Mouse (Mus musculus) limb, embryonic 15.5 days (tissue): ENCODE measurements around the gene Olfr55. TPM values are rescaled to one million over a fixed set of nuclear protein-coding genes. Genes with fewer than 3 reads are reported as not detected.
"Not testable (repeated sequence)": the region's sequence is repeated elsewhere in the genome, so short reads cannot be mapped to it uniquely, and the experiment has no call there.

Experiments
- ATAC-seq: fragments of 200-750 bp; cut with Nextera tagmentation; 2 replicates; pipeline ENCODE4 v1.8.0; 2017; ENCODE audit warnings: low read depth, moderate TSS enrichment; ENCODE audit not compliant: insufficient number of reproducible peaks, low FRiP score, low TSS enrichment
- H3K27ac ChIP-seq: fragments of 300-500 bp; sonication (generic); 2 replicates; pipeline ENCODE4 v1.5.1; 2015; ENCODE audit warnings: moderate library complexity, mild to moderate bottlenecking, inconsistent platforms
- H3K27me3 ChIP-seq: fragments of 300-500 bp; sonication (generic); 2 replicates; pipeline ENCODE4 v1.6.1; 2015; ENCODE audit warnings: inconsistent platforms
- H3K36me3 ChIP-seq: fragments of 300-500 bp; sonication (generic); 2 replicates; pipeline ENCODE4 v1.6.1; 2015; ENCODE audit warnings: inconsistent platforms
- H3K4me1 ChIP-seq: fragments of 300-500 bp; sonication (generic); 2 replicates; pipeline ENCODE4 v1.6.1; 2015; ENCODE audit warnings: inconsistent platforms
- H3K4me2 ChIP-seq: fragments of 300-500 bp; sonication (generic); 2 replicates; pipeline ENCODE4 v1.6.1; 2015; ENCODE audit warnings: mild to moderate bottlenecking, inconsistent platforms
- H3K4me3 ChIP-seq: fragments of 300-500 bp; sonication (generic); 2 replicates; pipeline ENCODE4 v1.5.1; 2015; ENCODE audit warnings: mild to moderate bottlenecking, inconsistent platforms
- H3K9ac ChIP-seq: fragments of 300-500 bp; sonication (generic); 2 replicates; pipeline ENCODE4 v1.6.1; 2015; ENCODE audit warnings: inconsistent platforms
- H3K9me3 ChIP-seq: fragments of 300-500 bp; sonication (generic); 2 replicates; pipeline ENCODE4 v1.6.1; 2016; ENCODE audit warnings: inconsistent platforms
- WGBS: fragments of 180-500 bp; shearing (Covaris S2); methylation state at CpG from one replicate; pipeline ENCODE4 v1.1.7; 2015; 5-methylcytosine and 5-hydroxymethylcytosine counted together
- polyA plus RNA-seq: library from polyadenylated mRNA; unstranded; fragments of >200 nt; fragmentation: Nextera tagmentation; extraction: Ambion mirVana; gene quantifications from 2 replicates; pipeline ENCODE4 v1.2.1, GENCODE M21; 2015

Olfr55 gene
- polyA plus RNA-seq: not detected in 2 replicates

DNA sequence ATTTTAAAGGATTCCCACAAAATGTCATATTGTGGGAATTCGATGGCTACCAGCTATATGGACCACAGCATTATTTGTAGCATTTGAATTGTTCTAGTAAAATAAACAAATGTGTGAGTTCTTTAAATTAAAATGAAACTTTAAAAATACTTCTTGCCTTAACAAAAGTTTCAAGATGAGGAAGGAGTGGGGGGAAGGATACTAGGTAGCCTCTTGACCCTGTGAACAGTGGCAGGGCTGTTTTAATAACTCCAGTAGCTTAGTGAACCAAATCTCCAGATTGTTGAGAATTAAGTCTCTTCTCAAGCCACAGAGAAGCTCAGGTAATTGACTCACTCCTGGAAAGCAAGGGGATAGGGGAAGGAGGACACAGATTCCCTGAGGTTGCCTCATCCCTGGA, at the start of gene Olfr55:
Gene Olfr55, plus strand, starts transcription at position 301 of the 400 bp plus-strand sequence.
- H3K27me3 ChIP-seq, H3K36me3 ChIP-seq, H3K4me3 ChIP-seq, H3K27ac ChIP-seq, ATAC-seq, H3K4me1 ChIP-seq, H3K4me2 ChIP-seq, H3K9me3 ChIP-seq, H3K9ac ChIP-seq: not testable (repeated sequence)
- 65% methylated on average over 1 of the region's 1 CpGs for WGBS

GRCm38 (mm10) chr17:33124546-33124945, 43.7 kb upstream of the Olfr55 start:
- Histone ChIP-seq H3K9me3 (no peaks in the 10 kb centered on the region), H3K27me3 (no peaks in the 10 kb centered on the region)
- ATAC-seq: no peak

DNA sequence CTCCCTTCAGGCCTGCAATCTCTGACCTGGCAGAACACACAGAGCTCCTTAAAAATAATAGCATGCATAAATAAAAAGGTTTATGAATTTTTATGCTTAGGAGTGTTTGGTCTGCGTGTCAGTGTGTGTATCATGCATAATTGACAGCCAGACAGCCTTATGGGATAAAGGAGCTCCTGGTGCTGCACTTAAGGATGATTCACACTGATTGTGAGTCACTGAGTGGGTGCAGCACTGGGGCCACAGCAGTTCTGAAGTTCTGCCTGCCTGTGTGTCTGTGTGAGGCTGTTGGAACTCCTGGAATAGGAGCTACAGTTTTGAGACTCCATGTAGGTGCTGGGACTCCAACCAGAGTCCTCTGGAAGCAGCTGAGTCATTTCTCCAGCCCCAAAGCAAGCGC, 42.0 kb upstream of the Olfr55 start:
- no peaks in the 10 kb centered on the region for H3K4me1 ChIP-seq
- no peak overlapping the region for H3K4me2 ChIP-seq
- 64% methylated on average over 2 of the region's 2 CpGs for WGBS

More at GRCm38 (mm10) chr17:33124546-33124945, 43.7 kb upstream of the Olfr55 start:
- Histone ChIP-seq H3K4me1 (no peaks in the 10 kb centered on the region), H3K4me3 (no peak overlapping the region), H3K36me3 (no peaks in the 10 kb centered on the region), H3K27ac (no peak overlapping the region), H3K4me2 (no peak overlapping the region), H3K9ac (no peak overlapping the region)

GRCm38 (mm10) chr17:33139261-33139820, 28.9 kb upstream of the Olfr55 start, which contains the start of gene Morc2b:
Gene Morc2b, minus strand, starts transcription at chr17:33139683.
- 71% methylated on average over 18 of the region's 18 CpGs for WGBS
- no peak within 1 kb of the TSS for H3K27ac ChIP-seq
- no peaks in the 10 kb centered on the region for H3K27me3 ChIP-seq
- H3K4me3 ChIP-seq: no peak within 1 kb of the TSS
- no peak within 1 kb of the TSS for H3K4me2 ChIP-seq
- no peaks in the 10 kb centered on the region for H3K4me1 ChIP-seq
- no peaks in the 10 kb centered on the region for H3K36me3 ChIP-seq
- no peaks in the 10 kb centered on the region for H3K9me3 ChIP-seq
- no peak within 1 kb of the TSS for H3K9ac ChIP-seq
- ATAC-seq: no peak

More for the DNA sequence above, 42.0 kb upstream of the Olfr55 start:
- Histone ChIP-seq H3K4me3 (no peak overlapping the region), H3K27me3 (no peaks in the 10 kb centered on the region), H3K27ac (no peak overlapping the region), H3K9me3 (no peaks in the 10 kb centered on the region), H3K36me3 (no peaks in the 10 kb centered on the region), H3K9ac (no peak overlapping the region)
- no peak for ATAC-seq

DNA sequence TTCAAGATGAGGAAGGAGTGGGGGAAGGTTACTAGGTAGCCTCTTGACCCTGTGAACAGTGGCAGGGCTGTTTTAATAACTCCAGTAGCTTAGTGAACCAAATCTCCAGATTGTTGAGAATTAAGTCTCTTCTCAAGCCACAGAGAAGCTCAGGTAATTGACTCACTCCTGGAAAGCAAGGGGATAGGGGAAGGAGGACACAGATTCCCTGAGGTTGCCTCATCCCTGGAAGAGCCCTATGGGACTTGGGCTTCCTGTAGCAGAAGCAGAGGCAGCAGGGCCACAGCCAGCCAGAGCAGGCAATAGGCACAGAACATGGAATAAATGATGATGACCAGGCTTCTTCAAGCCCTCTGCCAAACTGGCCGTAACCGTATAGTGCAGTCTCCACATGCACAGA, 22.8 kb downstream of the Olfr55 start, which contains the start of gene Olfr239:
Gene Olfr239, plus strand, starts transcription at position 301 of the 400 bp plus-strand sequence.
- no CpG with 5 or more reads among the region's 2 CpGs for WGBS
- H3K9me3 ChIP-seq, H3K4me2 ChIP-seq, ATAC-seq, H3K4me1 ChIP-seq, H3K4me3 ChIP-seq, H3K36me3 ChIP-seq, H3K27ac ChIP-seq, H3K27me3 ChIP-seq, H3K9ac ChIP-seq: not testable (repeated sequence)

DNA sequence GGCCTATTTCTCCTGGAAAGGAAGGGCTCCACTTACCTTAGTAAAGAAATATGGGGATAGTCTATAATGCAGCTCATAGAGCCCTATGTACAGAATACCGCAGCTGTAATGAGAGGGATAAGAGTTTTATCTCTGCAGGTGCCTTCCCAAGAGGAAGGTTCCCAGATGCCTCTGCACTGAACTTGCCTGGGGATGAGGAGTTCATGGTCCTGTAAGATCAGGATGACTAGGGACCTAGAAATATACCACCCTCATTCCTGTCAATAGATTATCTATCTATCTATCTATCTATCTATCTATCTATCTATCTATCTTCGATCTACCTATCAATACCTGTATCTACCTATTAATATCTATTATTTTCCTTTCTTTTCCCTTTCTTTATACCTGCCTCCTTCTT, 53.3 kb downstream of the Olfr55 start, which contains the start of gene Olfr1564:
Gene Olfr1564, minus strand, starts transcription at position 101 of the 400 bp plus-strand sequence.
- Histone ChIP-seq H3K4me2 (no peak within 1 kb of the TSS), H3K9ac (no peak within 1 kb of the TSS), H3K9me3 (no peaks in the 10 kb centered on the region), H3K4me3 (no peak within 1 kb of the TSS), H3K27me3 (no peaks in the 10 kb centered on the region), H3K36me3 (no peaks in the 10 kb centered on the region), H3K4me1 (no peaks in the 10 kb centered on the region), H3K27ac (no peak within 1 kb of the TSS)
- no peak for ATAC-seq
- 81% methylated on average over 2 of the region's 2 CpGs for WGBS

Other genes with a start within 250 kb of the Olfr55 start
- gene Cyp4f13, start 221.0 kb upstream of the Olfr55 start, polyA plus RNA-seq: 14.2 and 14.8 TPM in 2 replicates
- 10.5 and 11.6 TPM in 2 replicates for gene Zfp472, start 202.6 kb upstream of the Olfr55 start, polyA plus RNA-seq
- 12.2 and 12.4 TPM in 2 replicates for gene Zfp952, start 175.3 kb upstream of the Olfr55 start, polyA plus RNA-seq
- gene Zfp763, start 135.0 kb upstream of the Olfr55 start, polyA plus RNA-seq: 13.1 and 13.8 TPM in 2 replicates
- not detected in 2 replicates for gene 4921501E09Rik, start 100.4 kb upstream of the Olfr55 start, polyA plus RNA-seq
- 9.8 and 10.0 TPM in 2 replicates for gene Zfp563, start 79.1 kb upstream of the Olfr55 start, polyA plus RNA-seq
- 0.14 and 0.16 TPM in 2 replicates for gene Morc2b, start 28.8 kb upstream of the Olfr55 start, polyA plus RNA-seq
- gene Olfr239, start 22.9 kb downstream of the Olfr55 start, polyA plus RNA-seq: not detected in 2 replicates
- not detected in 2 replicates for gene Olfr1564, start 53.2 kb downstream of the Olfr55 start, polyA plus RNA-seq
- gene Zfp955a, start 86.7 kb downstream of the Olfr55 start, polyA plus RNA-seq: 16.9 and 18.4 TPM in 2 replicates
- gene Olfr63, start 96.2 kb downstream of the Olfr55 start, polyA plus RNA-seq: 0.03 TPM in 1 of 2 replicates, not detected in the other
- gene Zfp955b, start 121.1 kb downstream of the Olfr55 start, polyA plus RNA-seq: 13.2 and 15.3 TPM in 2 replicates
- gene Zfp81, start 190.4 kb downstream of the Olfr55 start, polyA plus RNA-seq: 8.4 and 9.0 TPM in 2 replicates
- 17.2 and 17.6 TPM in 2 replicates for gene Zfp101, start 226.2 kb downstream of the Olfr55 start, polyA plus RNA-seq